Mouse (Mus musculus) T-helper 17 cell (primary cell): ENCODE data around the gene Il10.
"Not testable (repeated sequence)": the region's sequence is repeated elsewhere in the genome, so short reads cannot be mapped to it uniquely, and the experiment has no call there.

Experiments
- in situ Hi-C, 2 experiments: fragments of 300-600 bp; cut with MboI, MseI; formaldehyde crosslinking; loops; 1 replicate in 1 of 2; 2 replicates in 1 of 2; pipeline ENCODE4 v1.15.1; 2025; ENCODE audit warnings: high pct_unique_total_duplicates in 2 of 2

Gene Il10

DNA sequence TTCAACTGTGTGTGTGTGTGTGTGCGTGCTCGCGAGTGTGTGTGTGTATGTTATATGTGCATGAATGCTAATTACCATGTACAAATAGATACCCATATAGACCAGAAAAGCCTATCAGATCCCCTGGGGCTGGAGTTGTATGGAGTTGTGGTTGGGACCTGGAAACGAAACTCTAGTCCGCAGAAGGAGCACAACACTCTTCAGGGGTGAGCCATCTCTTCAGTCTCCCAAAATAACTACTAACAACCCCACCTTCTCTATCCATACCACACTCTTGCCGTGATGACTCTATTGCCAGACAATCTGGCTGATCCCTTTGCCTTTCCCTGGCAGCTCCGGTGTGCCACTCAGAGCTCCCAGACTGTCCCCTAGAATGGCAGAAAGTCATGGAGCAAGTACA, 3.8 kb upstream of the Il10 start:
- in situ Hi-C loops = loop anchor here in 1 of 2 experiments (5.0 kb wide), 1 partner anchor 706 kb away; no protein-coding TSS in a partner anchor

DNA sequence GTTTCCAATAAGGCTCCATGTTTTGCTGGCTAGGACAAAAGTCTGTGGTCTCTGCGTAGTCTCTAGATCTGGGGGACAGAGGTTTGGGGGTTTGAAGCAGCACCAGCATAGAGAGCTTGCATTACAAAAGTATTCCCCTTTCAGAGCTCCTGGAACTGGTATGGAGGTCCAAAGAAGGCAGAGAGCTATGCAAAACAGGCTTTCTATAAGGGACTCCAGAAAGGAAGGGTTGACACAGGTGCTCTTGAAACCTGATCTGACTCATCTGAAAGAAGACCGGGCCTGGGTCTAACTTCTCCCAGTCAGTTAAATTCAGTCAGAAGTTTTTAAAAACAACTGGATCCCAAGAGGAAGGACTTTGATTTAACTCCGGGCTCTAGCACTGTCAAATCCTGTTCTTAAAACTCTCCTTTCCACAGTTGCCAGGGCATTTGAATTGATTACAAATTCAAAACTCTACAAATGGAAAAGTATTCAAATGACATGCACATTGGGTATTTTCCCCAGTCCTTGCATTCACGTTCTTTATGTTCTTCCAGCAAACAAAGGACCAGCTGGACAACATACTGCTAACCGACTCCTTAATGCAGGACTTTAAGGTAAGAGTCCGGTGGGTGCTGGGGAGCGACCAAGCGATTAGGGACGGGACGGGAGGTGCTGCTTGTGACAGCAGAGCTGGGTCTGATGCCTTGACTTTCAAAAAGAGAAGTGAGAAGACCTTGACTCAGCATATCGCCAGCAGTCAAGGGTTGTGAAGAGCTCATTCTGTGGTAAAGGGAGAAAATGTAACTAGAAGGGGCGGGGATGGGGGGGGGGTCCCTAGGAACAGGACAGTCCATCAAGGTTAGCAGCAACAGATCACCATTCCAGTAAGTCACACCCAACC, 1.0 kb downstream of the Il10 start:
- in situ Hi-C loops = no loop called here

DNA sequence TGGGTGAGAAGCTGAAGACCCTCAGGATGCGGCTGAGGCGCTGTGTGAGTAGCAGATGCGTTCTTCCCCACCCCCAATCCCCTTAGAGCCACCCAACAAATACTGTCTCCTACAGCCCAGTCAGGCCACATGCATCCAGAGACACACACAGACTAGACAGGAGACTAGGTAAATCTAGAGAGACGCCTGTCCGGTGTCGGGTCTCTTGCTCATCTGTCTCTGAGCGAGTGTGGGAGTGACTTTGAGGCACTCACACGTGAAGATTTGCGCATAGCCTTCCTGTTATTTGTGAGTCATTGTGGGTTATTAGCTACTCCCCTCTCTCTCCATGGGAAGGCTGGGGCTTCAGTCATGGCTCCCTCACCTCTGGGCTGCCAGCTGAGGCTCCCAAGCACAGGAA, 1.8 kb downstream of the Il10 start:
- in situ Hi-C loops = no loop called here

DNA sequence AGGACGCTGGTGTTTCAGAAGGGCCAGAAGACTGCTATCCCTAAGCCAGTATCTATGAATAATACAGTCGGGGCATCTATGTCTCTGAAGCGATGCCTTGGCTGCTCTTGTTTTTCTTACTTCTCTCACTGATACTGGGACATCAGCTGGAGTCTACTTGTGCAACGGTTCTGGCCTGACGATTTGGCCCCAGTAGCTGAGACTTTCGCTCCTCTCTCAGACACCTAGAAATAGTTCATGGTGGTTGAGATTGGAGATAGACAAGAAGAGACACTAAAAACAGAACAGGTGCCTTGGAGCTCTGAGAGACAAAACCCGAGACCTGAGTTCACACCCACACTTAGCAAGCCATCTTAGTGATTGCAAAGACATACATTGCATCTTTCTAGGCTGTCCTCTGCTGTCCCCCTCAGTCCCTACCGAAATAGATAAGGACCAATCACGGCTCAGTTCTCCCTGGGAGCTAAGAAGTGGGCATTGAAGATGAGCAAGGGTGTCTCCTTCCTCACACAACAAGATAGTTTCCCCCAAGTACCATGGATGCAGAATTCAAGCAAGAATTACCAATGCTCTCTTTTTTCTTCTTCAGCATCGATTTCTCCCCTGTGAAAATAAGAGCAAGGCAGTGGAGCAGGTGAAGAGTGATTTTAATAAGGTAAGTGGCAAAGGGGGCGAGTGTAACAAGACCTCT, 2.4 kb downstream of the Il10 start:
- in situ Hi-C loops = no loop called here

DNA sequence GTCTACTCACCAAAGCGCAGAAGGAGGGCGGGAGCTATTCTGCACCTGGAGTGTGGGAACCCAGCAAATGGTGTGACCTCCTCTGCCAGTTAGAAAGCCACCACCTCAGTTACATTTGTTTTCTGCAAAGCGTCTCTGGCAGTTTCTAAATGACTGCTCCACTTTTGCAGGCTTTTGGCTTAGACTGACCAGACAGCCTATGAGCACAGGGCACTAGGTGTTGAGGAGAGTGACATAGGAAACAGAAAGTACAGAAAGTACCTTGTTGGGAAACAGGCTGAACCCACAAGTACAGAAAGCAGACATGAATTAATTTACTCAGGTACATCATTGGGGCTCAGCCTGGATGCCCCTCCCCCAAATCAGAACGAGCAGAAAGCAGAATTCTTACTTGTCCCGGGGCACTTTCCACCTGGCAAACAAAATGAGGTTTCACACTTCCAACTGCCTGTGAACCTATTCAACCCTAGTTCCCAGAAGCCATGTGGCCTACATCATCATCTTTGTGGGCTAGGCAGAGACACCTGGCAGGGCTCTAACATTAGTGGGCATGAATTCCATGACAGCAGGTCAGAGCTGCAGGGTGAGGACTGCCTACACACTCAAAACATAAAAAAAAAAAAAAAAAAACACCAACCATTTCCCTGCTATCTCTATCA, 3.1 kb downstream of the Il10 start:
- in situ Hi-C loops = no loop called here

DNA sequence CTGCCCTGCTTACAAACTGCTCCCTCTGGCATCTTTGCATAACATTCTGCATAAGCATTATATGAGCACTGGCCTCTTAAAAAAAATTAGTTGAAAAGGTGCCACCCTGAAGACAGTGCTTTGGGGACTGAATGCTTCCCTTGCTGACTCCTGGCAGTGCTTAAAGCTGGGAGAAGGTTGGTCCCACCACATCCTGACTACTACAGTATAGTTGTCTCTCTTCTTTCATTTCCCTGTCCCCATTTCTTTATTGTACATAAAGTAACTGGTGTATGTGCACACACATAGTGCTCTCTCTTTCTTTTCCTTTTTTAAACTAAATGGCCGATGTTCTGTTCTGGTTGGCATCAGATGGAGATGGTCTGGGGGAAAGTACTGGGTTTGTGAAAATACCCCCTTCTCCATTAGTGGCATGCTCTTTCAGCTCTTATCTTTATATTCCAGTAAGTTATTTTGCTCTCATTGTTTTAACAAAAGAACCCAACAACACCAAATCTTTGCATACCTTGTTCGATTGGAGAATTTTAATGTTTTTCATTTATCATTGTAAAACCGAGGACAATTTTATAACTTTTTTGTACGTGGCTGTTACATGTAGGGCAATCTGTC, 3.7 kb downstream of the Il10 start:
- in situ Hi-C loops = not testable (repeated sequence)

DNA sequence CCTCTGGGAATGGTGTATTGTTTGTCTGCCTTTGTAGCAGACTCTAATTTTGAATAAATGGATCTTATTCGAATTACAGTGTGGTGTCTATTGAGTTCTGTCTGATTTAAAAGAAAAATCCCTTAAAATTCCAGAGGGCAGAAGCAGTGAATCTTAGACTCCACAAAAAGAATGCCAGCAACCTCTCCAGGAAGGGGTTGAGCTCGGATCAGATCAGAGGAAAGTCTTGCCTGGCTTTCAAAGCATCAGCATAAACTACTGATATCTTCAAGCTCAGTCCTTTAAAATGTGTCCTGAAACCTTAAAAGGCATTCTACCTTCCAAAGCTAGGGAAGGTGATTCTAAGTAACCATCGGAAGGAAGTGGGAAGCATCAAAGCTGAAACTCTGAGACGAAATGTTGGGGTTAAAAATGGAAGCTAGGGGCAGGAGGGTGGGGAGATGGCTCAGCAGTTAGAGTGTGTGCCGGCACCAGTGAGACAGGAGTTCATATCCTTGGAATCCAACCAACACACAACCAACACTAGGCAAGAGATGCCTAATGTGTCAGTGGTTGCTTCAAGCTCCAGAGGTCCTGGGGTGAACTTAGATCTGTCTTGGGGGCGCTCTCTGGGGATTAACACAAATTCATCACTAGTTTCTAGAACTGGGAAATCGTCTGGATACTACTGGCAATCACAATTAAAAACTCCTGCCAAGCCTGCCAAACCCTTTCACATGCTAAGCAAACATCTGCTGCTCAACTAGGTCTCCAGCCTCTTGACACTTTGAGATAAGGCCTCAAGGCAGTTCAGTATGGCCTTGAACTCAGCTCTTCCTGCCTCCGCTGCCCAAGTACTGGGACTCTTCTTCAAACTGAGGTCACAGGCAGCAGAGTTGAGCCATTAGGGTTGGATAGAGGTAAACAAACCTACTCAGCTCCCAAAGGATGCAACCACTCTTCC, 5.5 kb downstream of the Il10 start:
- in situ Hi-C loops = no loop called here

DNA sequence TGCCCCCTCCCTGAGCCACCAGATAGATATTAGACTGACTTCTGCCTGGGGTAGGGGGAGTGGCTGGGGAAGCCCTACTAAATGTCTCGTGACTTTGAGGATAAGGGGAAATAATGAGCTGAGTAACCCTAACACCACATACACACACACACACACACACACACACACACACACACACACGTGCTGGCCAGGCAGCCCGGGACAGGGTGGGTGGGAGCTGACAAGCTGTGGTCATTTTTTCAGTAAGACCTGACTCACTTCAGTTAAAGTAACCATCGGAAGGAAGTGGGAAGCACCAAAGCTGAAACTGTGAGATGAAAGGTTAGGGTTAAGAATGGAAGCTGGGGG, 6.2 kb downstream of the Il10 start:
- in situ Hi-C loops = no loop called here

DNA sequence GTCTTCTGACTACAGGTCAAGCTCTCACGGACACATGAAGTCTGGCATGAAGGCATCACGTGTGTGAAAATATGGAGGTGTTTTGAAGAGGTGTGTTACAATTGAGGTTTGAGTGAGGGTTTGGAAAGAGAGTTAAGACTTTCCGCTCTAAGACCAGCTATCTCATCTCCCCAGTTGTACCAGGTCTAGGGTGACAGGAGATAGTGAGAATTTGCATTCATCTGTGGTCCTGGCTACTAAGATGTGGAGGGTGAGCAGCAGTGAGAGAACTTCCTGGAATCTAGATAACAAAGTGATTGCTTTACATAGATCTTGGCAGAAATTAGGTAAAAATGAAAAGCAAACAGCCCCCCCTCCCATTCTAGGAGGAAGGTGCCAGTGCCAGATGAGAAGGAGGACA, 9.6 kb downstream of the Il10 start:
- in situ Hi-C loops = no loop called here

DNA sequence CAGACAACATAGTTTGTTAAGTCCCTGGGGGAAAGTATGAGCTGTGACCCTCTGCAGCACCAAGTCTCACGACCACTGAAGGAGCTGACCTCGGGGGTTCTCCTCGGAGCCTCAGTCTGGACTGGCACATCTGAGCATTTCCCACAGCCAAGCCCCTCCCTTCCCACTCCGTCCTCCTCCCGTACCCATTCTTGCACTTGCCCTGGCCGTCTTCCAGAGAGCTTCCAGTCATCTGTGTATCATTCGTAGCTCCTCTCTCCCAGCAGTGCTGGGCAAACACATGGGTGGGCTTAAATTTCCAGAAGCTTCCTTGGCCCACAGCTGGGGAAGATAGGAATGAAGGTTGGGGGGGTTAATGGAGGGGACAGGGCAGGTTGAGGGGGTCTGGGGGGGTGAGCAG, 10.6 kb downstream of the Il10 start:
- in situ Hi-C loops = no loop called here

DNA sequence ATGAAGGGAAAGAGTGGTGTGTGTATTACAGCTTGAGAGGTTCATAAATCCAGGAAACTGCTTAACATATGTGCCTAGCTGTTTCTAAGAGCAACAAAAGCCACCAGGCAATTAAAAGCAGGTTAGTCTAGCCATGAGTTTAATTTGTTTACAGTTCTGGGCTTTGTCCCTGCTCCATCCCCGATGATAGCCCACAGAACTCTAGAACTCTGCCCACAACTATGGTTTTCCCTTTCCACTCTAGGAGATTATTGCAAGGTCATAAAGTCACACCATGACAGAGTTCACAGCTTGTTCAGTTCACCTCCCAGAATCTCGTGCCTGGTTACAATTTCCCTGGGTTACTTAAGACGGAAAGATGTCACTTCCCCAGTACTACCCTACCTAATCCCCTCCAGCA, 11.6 kb downstream of the Il10 start:
- in situ Hi-C loops = no loop called here

DNA sequence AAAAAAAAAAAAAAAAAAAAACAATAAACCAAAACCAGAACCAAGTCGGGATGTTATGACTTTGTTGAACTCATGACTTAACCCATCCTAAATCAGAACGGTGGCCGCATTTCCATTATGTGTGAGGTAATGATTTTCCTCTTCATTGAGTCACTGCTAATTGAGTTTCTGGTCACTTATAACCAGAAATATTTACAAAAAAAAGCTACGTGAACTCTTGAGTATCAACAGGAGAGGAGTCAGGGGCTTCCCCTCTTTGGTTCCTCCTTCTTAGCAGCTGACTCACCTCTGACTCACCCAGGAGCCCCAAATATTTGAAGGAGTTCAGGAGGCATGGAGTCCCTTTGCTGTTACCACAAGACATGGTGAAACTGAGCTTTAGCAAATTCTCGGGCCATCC, 18.4 kb downstream of the Il10 start:
- in situ Hi-C loops = no loop called here

DNA sequence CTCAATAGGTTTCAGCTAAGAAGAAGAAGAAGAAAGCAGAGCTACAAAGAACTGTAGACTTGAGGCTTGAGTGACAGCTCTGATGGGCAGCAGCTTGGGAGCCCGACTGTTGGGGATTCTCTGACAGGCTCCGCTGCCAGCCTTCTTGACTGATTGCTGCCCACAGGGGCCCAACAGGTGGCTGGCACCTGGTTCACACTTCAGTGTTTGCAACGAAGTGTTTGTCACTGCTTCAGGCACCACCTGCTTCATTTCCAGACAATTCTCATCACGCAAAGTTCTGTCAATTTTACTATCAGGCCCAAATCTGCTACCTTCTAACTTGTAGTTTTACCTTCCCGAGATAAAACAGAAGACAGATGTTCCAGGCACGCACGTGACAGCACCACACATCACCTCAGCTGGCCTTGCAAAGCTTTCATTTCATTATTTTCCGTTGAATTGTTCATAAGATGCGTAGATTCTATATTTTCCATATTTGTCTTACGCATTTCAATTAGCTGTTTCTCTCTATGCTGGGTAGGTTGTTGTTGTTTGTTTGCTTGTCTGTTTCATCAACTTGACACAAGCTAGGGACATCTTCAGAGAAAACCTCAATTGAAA, 18.9 kb downstream of the Il10 start:
- in situ Hi-C loops = no loop called here

DNA sequence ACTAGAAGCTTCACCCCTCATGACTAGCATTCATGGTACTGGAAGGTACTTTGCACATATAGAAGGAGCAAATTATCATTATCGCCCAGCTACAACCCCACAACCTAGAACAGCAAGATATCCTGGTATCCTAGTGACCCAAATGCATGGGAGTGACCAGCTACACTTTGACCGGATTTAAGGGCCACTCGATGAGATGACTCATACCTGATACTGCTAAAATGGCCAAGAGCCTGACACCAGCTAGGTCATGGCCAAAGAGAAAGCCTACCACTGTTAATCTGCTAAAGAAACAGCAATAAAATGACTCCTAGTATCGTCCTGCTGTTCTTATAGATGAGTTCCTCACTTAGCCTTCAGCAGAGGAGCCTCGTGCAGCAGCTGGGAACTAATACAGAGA, 19.8 kb downstream of the Il10 start:
- in situ Hi-C loops = no loop called here

DNA sequence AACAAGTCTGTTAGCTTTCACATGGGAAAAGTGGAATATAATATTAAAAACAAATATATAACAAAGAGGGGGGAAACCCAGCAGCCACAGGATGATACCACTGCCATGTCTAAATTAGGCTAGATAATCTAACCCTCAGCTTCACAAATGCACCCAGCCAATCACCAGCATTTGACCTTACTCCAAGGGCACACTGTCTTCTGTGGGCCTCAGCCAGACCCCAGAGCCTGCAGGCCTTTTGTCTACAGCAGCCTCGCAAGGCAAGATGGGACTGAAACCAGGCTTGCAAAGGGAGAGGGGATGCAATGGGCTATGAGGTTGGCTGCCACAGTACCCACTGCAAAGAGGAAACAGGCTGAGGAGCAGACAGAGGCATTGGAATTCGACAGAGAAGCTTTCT, 22.6 kb downstream of the Il10 start:
- in situ Hi-C loops = no loop called here

DNA sequence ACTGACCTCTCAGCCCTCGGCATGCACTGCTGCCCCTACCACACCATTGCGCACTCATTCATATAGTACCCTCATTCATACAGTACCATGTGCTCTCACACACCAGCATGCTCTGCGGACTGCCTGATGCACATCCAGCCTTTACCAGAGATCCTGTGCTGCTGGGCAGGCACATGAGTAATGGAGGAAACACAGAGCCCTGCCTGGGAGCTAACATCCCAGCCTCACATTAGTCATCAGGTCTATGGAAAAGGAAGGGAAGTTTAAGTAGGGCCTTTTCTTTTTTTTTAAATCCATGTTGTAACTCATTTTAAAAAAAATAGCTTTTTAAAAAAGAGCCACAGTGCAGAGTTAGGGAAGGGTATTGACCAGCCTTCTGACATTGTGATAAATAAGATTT, 23.1 kb downstream of the Il10 start:
- in situ Hi-C loops = no loop called here

DNA sequence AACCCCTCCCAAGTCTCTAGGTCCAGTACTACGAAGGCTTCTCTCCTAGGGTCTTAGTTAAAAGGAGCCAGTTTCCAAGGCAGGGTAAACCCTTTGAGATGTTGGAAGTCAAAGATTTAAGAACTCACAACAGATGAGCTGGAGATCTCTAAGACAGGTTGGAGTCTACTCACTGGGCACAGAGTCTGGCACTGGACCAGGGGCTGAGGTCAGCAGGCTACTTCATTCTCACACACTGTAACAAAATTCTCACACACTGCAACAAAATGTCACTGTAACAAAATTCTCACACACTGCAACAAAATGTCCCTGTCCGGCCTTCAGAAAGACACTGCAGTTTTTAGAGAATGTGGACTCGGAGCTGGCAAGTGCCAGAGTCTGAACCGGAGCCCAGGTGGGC, 24.0 kb downstream of the Il10 start:
- in situ Hi-C loops = no loop called here

DNA sequence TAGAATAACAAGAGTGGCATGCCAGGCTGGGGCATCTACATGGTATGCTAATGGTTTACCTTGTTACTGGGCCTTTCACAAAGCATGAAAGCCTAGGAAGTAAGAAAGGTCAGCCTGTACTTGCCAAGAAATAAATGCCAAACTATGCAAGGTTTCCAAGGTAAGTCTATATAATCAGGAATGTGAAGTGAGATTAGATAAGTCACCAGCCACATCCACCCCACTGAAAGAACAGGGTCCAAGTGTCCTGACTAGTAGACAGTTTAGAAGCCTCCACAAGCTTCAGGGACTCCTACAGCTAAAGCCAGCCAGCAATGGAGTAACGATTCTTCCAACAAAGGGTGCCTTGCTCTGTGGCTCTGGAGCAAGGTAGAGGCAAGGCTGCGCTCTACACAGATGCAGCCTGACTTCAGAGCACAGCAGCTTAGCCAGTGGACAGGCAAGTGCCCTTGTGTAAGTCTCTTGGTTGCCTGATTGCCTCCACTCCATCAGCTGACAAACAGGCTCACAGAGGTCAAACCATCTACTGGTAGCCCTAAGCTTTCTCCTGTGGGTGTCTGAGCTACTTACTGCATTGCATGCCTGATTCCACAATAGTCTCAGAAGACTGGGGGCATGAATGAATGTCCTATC, 26.2 kb downstream of the Il10 start:
- in situ Hi-C loops = no loop called here

DNA sequence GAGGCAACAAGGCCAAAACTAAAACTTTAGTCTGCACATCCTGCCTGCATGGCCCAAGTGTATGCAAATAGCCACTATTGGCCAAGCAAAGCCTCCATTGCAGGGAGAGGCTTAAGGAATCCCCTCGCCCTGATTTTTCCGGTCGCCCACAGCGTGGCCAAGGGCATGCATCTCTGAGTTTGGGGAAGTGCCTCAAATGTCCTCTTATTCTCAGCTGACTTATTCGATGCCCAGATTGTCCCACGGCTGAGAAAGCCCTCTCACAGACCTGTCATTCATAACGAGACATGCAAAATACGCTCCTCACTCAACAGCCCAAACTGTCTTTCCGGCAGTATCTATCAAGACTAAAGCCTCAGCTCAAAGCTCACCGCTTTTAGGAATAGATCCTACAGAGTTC, 27.0 kb downstream of the Il10 start:
- in situ Hi-C loops = no loop called here

DNA sequence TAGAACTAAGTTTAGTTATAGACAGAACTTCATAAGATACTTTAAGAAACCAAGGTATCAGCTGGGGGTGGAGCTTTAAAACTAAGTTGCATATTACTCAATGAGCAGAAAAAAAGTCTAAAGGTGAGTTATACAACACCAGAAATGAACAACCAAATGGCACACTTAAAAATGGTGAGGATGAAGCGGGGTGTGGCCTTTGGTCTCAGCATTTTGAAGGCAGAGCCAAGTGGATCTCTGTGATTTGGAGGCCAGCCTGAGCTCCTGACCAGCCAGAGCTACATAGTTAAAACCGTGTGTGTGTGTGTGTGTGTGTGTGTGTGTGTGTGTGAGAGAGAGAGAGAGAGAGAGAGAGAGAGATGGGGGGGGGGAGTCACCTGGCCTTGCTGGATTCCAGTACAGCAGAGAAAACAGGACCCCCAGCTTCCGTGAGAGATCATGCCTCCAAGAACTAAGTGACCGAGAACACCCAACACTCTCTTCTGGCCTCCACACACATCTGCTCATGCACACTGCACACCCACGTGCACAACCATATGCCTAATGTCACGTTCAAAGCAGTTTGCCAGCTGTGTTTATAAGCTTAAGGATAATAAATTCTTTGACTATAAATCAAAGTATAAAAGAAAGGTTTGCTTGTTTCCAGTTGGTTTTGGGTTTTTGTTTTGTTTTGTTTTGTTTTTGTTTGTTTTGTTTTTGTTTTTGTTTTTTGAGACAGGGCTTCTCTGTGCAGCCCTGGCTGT, 28.6 kb downstream of the Il10 start:
- in situ Hi-C loops = no loop called here
